Mouse (Mus musculus): ENCODE data around the gene Reg3d.
"Not testable (repeated sequence)": the region's sequence is repeated elsewhere in the genome, so short reads cannot be mapped to it uniquely, and the experiment has no call there.

The Reg3d gene

DNA sequence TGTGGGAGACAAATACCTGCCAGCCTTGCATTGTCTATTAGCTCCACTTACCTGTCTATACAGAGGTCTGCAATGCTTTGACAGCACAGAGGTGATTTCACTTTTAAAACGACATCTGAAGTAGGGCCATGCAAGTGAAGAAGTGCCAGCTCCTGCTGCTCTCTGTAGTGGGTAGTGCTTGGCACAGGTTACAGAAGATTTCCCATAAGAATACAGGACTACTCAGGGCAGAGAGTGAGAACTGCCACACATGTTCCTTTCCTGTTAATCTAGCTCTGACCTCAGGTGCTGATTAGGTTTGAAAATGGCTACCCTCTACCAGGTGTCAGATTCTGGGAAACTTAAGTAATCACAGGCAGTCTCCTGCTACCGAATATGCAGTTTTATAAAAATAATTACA, at the start of gene Reg3d:
TSS of gene Reg3d (minus strand) at position 101 of the 400 bp plus-strand sequence.
- DNase-seq (ENCODE audit: low spot score): no peak

DNA sequence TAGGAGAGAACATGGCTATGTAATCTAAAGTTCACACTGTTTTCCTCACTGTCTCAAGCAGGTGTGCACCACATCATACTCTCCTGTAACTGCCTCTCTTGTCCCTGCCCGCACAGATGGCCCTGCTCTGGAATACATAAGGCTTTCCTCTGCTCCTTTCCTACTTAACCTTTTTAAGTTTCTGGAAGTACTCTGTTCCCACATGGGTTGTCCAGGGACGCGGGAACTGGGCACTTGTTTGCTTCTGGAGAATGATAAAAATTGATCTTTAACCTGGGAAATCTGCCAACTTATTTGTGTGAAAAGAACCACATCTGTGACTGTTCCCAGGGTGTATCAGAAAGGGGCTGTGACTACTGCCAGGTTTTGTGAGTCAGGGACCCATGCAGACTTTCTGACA, 46.8 kb upstream of the Reg3d start:
- no peak for DNase-seq (ENCODE audit: low spot score)

DNA sequence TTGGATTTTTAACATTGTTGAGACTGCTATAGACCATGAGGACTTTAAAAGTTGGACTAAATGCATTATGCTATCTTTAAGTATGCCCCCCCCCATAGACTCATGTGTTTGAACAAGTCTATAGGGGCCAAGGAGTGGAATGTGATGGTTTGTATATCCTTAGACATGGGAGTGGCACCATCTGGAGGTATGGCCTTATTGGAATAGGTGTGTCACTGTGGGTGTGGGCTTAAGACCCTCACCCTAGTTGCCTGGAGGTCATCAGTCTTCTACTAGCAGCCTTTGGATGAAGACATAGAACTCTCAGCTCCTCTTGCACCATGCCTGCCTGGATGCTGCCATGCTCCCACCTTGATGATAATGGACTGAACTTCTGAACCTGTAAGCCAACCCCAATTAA, 43.7 kb upstream of the Reg3d start, which contains the start of gene Reg1:
TSS of gene Reg1 (plus strand) at position 301 of the 400 bp plus-strand sequence.
- not testable (repeated sequence) for DNase-seq (ENCODE audit: low spot score)

DNA sequence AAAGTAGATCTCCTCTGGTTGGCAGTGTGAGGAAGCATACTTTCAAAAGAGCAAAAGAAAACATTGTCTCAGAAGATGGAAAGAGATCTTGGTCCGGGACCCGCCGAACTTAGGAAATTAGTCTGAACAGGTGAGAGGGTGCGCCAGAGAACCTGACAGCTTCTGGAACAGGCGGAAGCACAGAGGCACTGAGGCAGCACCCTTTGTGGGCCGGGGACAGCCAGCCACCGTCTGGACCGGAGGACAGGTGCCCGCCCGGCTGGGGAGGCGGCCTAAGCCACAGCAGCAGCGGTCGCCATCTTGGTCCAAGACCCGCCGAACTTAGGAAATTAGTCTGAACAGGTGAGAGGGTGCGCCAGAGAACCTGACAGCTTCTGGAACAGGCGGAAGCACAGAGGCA, 16.7 kb upstream of the Reg3d start, which contains the start of gene Reg2:
TSS of gene Reg2 (plus strand) at position 301 of the 400 bp plus-strand sequence.
- not testable (repeated sequence) for DNase-seq (ENCODE audit: low spot score)

DNA sequence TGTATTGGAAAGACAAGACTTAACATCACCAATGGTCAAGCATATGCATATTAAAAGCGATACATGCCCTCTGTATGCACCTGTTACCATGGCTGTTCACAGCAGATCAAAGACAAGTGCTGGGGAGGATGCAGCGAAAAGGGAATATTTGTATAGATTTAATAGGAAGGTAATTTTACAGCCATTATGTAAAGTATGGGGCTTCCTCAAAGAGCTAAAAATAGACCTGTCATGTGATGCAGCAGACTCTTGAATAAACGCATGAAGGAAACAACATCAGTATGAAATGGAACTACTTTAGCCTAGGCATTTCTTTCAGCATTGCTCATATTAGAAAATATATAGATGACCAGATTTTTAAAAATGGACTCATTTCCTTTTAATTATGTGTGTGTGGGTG, 6.9 kb upstream of the Reg3d start:
- DNase-seq (ENCODE audit: low spot score): no peak

DNA sequence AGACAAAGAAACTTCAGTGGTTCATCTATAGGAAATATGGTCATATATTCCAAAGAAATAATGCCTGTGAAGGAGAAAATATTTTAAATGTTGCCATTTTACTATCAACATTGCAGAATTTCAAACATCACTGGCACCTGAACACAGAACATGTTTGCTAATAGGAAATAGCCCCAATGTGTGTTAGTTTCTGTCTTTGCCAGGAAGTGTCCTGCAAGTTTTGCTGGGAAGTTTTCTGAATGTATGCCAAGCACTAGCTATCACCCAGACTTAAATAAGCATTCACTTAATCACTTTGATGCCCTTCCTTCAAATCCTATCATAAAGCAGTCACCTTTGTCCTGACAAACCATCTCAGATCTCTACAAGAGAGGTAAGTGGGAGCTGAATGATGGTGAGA, 1.7 kb upstream of the Reg3d start, which contains the start of gene Reg3a:
TSS of gene Reg3a (plus strand) at position 301 of the 400 bp plus-strand sequence.
- no peak for DNase-seq (ENCODE audit: low spot score)

DNA sequence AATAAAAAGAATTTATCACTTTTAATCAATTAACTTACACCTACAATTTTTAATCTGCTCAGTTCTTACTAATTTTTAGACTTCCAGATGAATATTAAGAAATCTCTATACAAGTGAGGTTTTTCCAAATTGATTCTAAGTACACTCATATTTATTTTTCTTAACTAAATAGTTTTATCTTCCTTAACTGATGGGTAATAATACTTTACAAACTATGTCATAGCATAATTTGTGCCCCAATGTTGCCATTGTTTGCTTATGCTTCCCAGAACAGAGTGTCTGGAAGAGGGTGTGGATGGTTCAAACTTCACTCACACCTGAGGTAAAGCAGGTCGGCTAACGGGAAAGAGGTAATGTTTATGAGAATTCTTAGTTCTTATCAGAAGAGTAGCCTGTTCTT, 8.3 kb downstream of the Reg3d start, which contains the start of gene Reg3b:
TSS of gene Reg3b (plus strand) at position 301 of the 400 bp plus-strand sequence.
- DNase-seq (ENCODE audit: low spot score): no peak

DNA sequence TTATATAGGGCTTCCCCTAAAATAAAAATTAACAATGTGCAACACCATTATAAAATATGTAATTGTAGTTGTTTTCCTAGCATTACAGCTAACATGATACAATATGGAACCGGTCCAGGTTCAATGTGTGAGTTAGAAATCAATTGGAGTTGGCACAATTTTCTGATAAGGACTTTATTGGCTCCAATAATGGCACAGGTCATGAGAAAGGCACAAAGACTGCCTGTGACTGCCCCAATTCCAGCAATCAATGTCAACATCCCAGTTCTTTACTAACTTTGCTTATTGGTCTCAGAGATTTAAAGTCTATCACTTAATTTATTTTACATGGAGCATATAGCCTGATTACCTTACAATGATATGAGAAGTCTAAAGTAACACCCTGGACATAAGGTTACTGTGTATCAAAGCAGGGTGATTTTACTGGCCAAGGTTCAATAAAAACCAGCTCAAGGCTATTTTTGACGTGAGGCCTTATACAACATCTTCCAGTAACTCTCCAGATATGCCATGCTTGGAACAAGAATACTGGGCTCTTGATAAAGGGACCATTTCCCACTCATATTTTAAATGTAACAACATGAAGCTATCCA, 16.6 kb downstream of the Reg3d start:
- no peak for DNase-seq (ENCODE audit: low spot score)

DNA sequence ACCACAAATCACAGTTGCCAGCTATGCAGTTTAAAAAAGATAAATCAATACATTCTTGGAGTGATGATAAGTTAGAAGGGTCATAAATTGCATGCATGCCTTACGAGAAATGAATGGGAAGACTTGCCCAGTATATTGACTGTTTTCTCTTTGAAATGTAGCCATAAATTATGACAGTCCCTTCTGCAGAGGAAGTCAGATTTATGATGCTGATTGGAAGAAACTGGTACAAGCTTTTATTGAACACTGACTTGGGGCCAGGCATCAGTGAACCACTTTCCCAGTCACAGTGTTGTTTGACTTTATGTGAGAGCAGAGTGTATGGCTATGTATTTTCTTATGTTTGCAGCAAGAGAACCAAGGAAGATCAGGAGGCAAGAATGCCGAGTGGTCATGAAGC, 37.0 kb downstream of the Reg3d start:
- no peak for DNase-seq (ENCODE audit: low spot score)

DNA sequence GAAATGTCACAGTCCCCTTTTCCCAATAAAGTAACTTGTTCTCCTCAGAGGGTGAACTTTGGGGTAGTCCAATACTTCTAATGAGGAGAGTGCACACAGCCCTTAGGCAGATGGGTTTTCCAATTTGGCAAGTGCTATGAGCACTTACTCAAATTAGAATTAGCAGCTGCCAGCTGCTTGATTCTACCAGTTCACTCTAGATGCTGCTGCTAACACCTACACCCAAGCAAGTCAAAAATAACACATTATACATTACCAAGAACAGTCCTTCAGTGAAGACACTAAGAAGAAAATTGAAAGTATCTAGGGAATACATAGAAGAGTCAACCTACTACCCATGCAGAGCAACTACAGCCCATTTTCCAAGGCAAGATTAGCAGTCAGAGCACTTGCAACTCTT, 38.4 kb downstream of the Reg3d start:
- DNase-seq (ENCODE audit: low spot score): no peak

DNA sequence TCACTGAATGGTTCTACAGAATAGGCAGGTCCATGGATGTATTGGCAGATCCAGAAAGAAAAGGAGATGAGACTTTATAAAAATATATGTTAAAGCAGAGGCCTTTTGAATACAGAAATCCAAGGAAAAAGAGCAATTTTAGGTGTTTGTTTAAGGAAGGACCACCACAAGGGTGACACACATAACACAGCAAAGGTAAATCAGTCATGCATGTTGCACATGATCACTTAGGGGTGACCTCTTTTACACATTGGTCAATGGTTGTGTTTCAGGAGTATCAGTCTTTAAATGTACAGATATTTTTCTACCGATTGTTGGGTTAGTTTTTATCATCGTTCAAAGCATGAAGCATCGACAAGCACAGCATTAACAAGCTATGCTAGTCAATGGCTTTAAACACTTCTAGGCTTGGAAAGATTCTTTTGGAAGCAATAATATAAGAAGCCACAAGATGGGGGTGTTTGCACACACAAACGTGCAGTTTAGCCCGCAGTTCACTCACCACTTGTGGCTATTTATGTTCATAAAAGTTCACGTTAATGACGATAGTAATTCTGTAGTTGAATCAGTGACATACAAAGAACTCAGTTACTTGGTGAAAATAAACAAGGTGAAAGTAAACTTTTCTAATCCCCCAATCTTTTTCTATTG, 46.6 kb downstream of the Reg3d start:
- peak; percentile 80 for DNase-seq (ENCODE audit: low spot score)

DNA sequence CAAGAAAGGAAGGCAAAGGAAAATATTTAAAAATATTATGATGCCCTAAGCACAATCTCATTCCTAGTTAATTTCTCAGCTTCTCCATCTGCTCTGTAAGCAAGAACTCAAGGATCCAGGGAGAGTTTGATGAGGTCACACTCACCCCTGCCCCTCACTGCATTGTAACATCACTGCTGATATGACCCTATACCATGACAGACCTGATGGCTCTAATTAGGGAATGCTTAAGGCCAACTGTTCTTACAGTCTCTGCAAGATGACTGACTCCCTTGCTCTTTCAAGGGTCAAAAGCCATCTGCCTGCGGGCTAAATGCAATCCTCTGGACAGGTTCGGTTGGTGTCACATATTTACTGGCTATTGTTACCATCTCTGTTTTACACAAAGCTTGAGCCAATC, 49.5 kb downstream of the Reg3d start:
- no peak for DNase-seq (ENCODE audit: low spot score)

DNA sequence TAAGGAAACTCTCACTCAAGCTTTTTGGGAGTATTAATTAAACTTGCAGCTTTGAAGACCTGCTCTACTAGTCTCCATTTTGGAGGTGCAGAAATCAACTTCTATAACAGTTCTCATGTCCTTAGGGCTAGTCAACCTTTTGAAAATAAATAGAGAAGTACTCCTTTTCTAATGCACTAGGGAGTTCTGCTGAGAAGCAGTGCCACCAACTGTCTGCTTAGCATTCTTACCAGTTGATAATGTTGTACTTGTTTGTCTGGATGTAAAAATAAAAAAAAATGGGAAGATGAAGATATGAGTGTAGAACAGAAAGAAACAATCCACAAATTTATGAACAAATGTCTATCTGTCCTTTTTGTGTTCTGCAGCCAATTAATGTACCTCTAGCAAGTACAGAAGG, 50.9 kb downstream of the Reg3d start:
- DNase-seq (ENCODE audit: low spot score): no peak
